Mouse (Mus musculus) brain, embryonic 14.5 days (tissue): ENCODE measurements around the gene Taf5.

ENCODE experiments used
- CTCF ChIP-seq: fragments of 200-500 bp; IDR thresholded peaks from 2 replicates; pipeline ENCODE4 v1.5.1; 2012; ENCODE audit warnings: inconsistent platforms, mild to moderate bottlenecking, moderate library complexity, borderline replicate concordance; ENCODE audit not compliant: insufficient read depth, insufficient read length; ENCODE audit errors: extremely low read depth
- POLR2A ChIP-seq: fragments of 200-500 bp; IDR thresholded peaks from 2 replicates; pipeline ENCODE4 v1.6.1; 2012; ENCODE audit warnings: mild to moderate bottlenecking, inconsistent platforms, borderline replicate concordance; ENCODE audit not compliant: poor library complexity, insufficient read depth, insufficient read length, severe bottlenecking; ENCODE audit errors: extremely low read depth

GRCm38 (mm10) chr19:47026513-47026912 is 41.0 kb upstream of the Taf5 start:
- TF ChIP-seq POLR2A: no peak
- TF ChIP-seq CTCF: no peak
